Mouse (Mus musculus): ENCODE results near the gene Tmed2.
"Not testable (repeated sequence)": the region's sequence is repeated elsewhere in the genome, so short reads cannot be mapped to it uniquely, and the experiment has no call there.

Tmed2 gene

GRCm38 (mm10) chr5:124540383-124540786 lies at the start of gene Tmed2:
Gene Tmed2 (plus strand): TSS chr5:124540695.
- peak; percentile 86 for DNase-seq (ENCODE audit: extremely low read depth, low read depth, low spot score)

- no peak for DNase-seq (ENCODE audit: extremely low read depth, low read depth, low spot score)
Measured at GRCm38 (mm10) chr5:124491732-124492131, 48.8 kb upstream of the Tmed2 start.

GRCm38 (mm10) chr5:124492618-124493017 lies 47.9 kb upstream of the Tmed2 start:
- no peak for DNase-seq (ENCODE audit: extremely low read depth, low read depth, low spot score)

- no peak for DNase-seq (ENCODE audit: extremely low read depth, low read depth, low spot score)
Measured at GRCm38 (mm10) chr5:124493455-124493854, 47.0 kb upstream of the Tmed2 start.

GRCm38 (mm10) chr5:124495547-124495946 lies 44.9 kb upstream of the Tmed2 start:
- DNase-seq (ENCODE audit: extremely low read depth, low read depth, low spot score) = no peak

GRCm38 (mm10) chr5:124496614-124497514 lies 43.6 kb upstream of the Tmed2 start:
- DNase-seq (ENCODE audit: extremely low read depth, low read depth, low spot score) = no peak

GRCm38 (mm10) chr5:124498221-124498876 lies 42.1 kb upstream of the Tmed2 start:
- no peak for DNase-seq (ENCODE audit: extremely low read depth, low read depth, low spot score)

- no peak for DNase-seq (ENCODE audit: extremely low read depth, low read depth, low spot score)
Measured at GRCm38 (mm10) chr5:124499001-124499400, 41.5 kb upstream of the Tmed2 start.

- not testable (repeated sequence) for DNase-seq (ENCODE audit: extremely low read depth, low read depth, low spot score)
Measured at GRCm38 (mm10) chr5:124500037-124500436, 40.5 kb upstream of the Tmed2 start.

- DNase-seq (ENCODE audit: extremely low read depth, low read depth, low spot score) = no peak
Measured at GRCm38 (mm10) chr5:124500573-124500972, 39.9 kb upstream of the Tmed2 start.

- DNase-seq (ENCODE audit: extremely low read depth, low read depth, low spot score) = no peak
Measured at GRCm38 (mm10) chr5:124501541-124501940, 39.0 kb upstream of the Tmed2 start.

- DNase-seq (ENCODE audit: extremely low read depth, low read depth, low spot score) = no peak
Measured at GRCm38 (mm10) chr5:124503742-124504141, 36.8 kb upstream of the Tmed2 start.

- DNase-seq (ENCODE audit: extremely low read depth, low read depth, low spot score) = no peak
Measured at GRCm38 (mm10) chr5:124505235-124505634, 35.3 kb upstream of the Tmed2 start.

- no peak for DNase-seq (ENCODE audit: extremely low read depth, low read depth, low spot score)
Measured at GRCm38 (mm10) chr5:124506731-124507359, 33.6 kb upstream of the Tmed2 start.

GRCm38 (mm10) chr5:124509200-124509599 lies 31.3 kb upstream of the Tmed2 start:
- DNase-seq (ENCODE audit: extremely low read depth, low read depth, low spot score) = no peak

GRCm38 (mm10) chr5:124509742-124510237 lies 30.7 kb upstream of the Tmed2 start:
- no peak for DNase-seq (ENCODE audit: extremely low read depth, low read depth, low spot score)

- DNase-seq (ENCODE audit: extremely low read depth, low read depth, low spot score) = no peak
Measured at GRCm38 (mm10) chr5:124510536-124511050, 29.9 kb upstream of the Tmed2 start.

GRCm38 (mm10) chr5:124515789-124516188 lies 24.7 kb upstream of the Tmed2 start:
- no peak for DNase-seq (ENCODE audit: extremely low read depth, low read depth, low spot score)

- no peak for DNase-seq (ENCODE audit: extremely low read depth, low read depth, low spot score)
Measured at GRCm38 (mm10) chr5:124518648-124519047, 21.8 kb upstream of the Tmed2 start.

- DNase-seq (ENCODE audit: extremely low read depth, low read depth, low spot score) = no peak
Measured at GRCm38 (mm10) chr5:124521588-124521987, 18.9 kb upstream of the Tmed2 start.

- no peak for DNase-seq (ENCODE audit: extremely low read depth, low read depth, low spot score)
Measured at GRCm38 (mm10) chr5:124523032-124523431, 17.5 kb upstream of the Tmed2 start.
